Mouse (Mus musculus) heart, embryonic 13.5 days (tissue): ENCODE results near the gene Gm3005. TPM values are rescaled to one million over a fixed set of nuclear protein-coding genes. Genes with fewer than 3 reads are reported as not detected.
"Not testable (repeated sequence)": the region's sequence is repeated elsewhere in the genome, so short reads cannot be mapped to it uniquely, and the experiment has no call there.

Experiments
- ATAC-seq: fragments of 200-750 bp; cut with Nextera tagmentation; 2 replicates; pipeline ENCODE4 v1.8.0; 2017; ENCODE audit warnings: moderate TSS enrichment; ENCODE audit not compliant: insufficient number of reproducible peaks, low FRiP score, low TSS enrichment; ENCODE audit errors: extremely low read depth
- H3K27ac ChIP-seq: fragments of 300-500 bp; sonication (generic); replicated peaks from 2 replicates; pipeline ENCODE4 v1.5.1; 2015; ENCODE audit warnings: moderate library complexity, mild to moderate bottlenecking, inconsistent platforms
- H3K27me3 ChIP-seq: fragments of 300-500 bp; sonication (generic); replicated peaks from 2 replicates; pipeline ENCODE4 v1.6.1; 2015; ENCODE audit warnings: mild to moderate bottlenecking, inconsistent platforms
- H3K36me3 ChIP-seq: fragments of 300-500 bp; sonication (generic); 2 replicates; pipeline ENCODE4 v1.6.1; 2015; ENCODE audit warnings: mild to moderate bottlenecking, inconsistent platforms
- H3K4me1 ChIP-seq: fragments of 300-500 bp; sonication (generic); 2 replicates; pipeline ENCODE4 v1.6.1; 2015; ENCODE audit warnings: inconsistent platforms
- H3K4me2 ChIP-seq: fragments of 300-500 bp; sonication (generic); 2 replicates; pipeline ENCODE4 v1.6.1; 2015; ENCODE audit warnings: inconsistent platforms, mild to moderate bottlenecking, moderate library complexity
- H3K4me3 ChIP-seq: fragments of 300-500 bp; sonication (generic); 2 replicates; pipeline ENCODE4 v1.5.1; 2015; ENCODE audit warnings: moderate library complexity, mild to moderate bottlenecking, inconsistent platforms
- H3K9ac ChIP-seq: fragments of 300-500 bp; sonication (generic); 2 replicates; pipeline ENCODE4 v1.6.1; 2015; ENCODE audit warnings: inconsistent platforms, mild to moderate bottlenecking, moderate library complexity
- H3K9me3 ChIP-seq: fragments of 300-500 bp; sonication (generic); 2 replicates; pipeline ENCODE4 v1.6.1; 2016; ENCODE audit warnings: inconsistent platforms
- WGBS: fragments of 180-500 bp; shearing (Covaris S2); methylation state at CpG from one replicate; pipeline ENCODE4 v1.1.7; 2015; ENCODE audit warnings: mixed read lengths; 5-methylcytosine and 5-hydroxymethylcytosine counted together
- polyA plus RNA-seq: library from polyadenylated mRNA; unstranded; fragments of >200 nt; fragmentation: Nextera tagmentation; extraction: Ambion mirVana; gene quantifications from 2 replicates; pipeline ENCODE4 v1.2.1, GENCODE M21; 2015

The Gm3005 gene
- 14.6 and 15.8 TPM in 2 replicates for polyA plus RNA-seq

DNA sequence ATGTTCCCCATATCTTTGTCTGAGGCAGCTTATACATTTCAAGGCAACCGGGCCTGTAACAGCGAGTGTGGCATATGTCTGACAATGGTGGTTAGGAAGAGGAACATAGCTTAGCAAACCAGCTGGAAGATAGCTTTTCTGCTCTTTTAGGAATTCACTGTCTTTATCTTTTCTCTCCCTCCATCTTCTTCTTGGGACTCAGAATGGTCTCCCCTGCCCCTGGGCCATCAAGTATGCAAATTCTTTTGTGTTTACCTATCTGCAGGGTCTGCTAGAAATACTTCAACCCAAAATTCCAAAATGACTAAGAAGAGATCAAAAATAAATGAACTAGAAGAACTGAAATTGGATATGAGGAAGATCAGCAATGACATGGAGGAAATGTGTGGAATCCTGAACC lies at the start of gene Gm3005:
Gm3005 (plus strand) TSS at position 301 of the 400 bp plus-strand sequence.
- H3K27ac ChIP-seq, H3K4me3 ChIP-seq, H3K4me1 ChIP-seq, H3K36me3 ChIP-seq, ATAC-seq, H3K27me3 ChIP-seq, H3K9me3 ChIP-seq, H3K9ac ChIP-seq, H3K4me2 ChIP-seq: not testable (repeated sequence)
- no CpG with 5 or more reads among the region's 2 CpGs for WGBS

DNA sequence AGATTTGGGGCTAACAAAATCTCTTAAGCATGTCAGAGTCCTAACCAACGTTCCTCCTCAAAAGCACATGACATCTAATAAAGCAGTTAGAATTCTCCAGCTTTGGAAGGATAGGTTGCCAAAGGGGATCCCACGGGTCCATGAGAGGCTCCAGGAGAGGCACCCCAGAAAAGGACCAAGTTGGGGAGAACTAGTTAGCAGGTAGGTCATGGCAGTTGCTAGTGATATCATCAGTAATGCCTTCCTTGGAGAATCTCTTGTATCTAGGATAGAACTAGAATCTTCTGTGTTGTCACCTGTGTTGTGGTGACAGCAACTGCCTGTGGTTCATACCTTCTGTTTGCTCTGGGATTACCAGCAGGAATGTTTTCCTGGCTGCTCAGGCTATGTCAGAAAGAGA lies 33.1 kb upstream of the Gm3005 start, which contains the start of gene Gm10413:
Gm10413 (plus strand) TSS at position 301 of the 400 bp plus-strand sequence.
- H3K9ac ChIP-seq, H3K4me3 ChIP-seq, H3K27me3 ChIP-seq, H3K4me1 ChIP-seq, H3K4me2 ChIP-seq, ATAC-seq, H3K27ac ChIP-seq, H3K36me3 ChIP-seq, H3K9me3 ChIP-seq: not testable (repeated sequence)
- WGBS, result no CpG with 5 or more reads among the region's 2 CpGs

DNA sequence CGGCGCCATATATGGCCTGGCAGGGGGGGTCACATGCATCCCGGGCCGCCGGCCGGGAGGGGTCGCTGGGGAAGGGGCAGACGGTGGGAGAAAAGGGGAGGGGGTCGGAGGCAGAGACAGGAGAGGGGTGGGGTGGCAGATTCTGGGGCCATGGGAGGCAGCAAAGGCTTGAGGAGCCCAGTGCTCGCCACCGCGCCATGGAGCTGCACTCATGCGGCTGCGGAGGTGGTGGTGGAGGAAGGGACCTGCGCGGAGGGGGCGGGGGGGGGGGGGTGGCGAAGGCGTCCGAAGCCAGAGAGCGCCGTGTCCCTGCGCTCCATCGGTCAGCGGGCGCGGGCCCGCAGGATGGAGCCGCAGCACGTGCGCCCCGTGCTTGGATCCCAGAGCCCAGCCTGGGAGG lies 15.6 kb upstream of the Gm3005 start, which contains the start of gene Gm10409:
Gm10409 (plus strand) TSS at position 301 of the 400 bp plus-strand sequence.
- H3K4me2 ChIP-seq, H3K27ac ChIP-seq, H3K9ac ChIP-seq, H3K27me3 ChIP-seq, H3K36me3 ChIP-seq, H3K4me1 ChIP-seq, H3K9me3 ChIP-seq, ATAC-seq, H3K4me3 ChIP-seq: not testable (repeated sequence)
- no CpG with 5 or more reads among the region's 32 CpGs for WGBS

DNA sequence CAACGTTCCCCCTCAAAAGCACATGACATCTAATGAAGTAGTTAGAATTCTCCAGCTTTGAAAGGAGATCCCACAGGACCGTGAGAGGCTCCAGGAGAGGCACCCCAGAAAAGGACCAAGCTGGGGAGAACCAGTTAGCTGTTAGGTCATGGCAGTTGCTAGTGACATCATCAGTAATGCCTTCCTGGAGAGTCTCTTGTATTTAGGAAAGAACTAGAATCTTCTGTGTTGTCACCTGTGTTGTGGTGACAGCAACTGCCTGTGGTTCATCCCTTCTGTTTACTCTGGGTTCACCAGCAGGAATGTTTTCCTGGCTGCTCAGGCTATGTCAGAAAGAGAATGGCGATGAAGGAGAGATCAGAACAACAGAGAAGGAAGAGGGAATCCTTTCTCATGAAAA lies 21.2 kb downstream of the Gm3005 start, which contains the start of gene Gm10408:
Gm10408 (plus strand) TSS at position 301 of the 400 bp plus-strand sequence.
- H3K4me2 ChIP-seq, H3K27ac ChIP-seq, H3K36me3 ChIP-seq, ATAC-seq, H3K9ac ChIP-seq, H3K4me3 ChIP-seq, H3K4me1 ChIP-seq, H3K27me3 ChIP-seq, H3K9me3 ChIP-seq: not testable (repeated sequence)
- no CpG with 5 or more reads among the region's 3 CpGs for WGBS

DNA sequence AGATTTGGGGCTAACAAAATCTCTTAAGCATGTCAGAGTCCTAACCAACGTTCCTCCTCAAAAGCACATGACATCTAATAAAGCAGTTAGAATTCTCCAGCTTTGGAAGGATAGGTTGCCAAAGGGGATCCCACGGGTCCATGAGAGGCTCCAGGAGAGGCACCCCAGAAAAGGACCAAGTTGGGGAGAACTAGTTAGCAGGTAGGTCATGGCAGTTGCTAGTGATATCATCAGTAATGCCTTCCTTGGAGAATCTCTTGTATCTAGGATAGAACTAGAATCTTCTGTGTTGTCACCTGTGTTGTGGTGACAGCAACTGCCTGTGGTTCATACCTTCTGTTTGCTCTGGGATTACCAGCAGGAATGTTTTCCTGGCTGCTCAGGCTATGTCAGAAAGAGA lies 206.3 kb downstream of the Gm3005 start, which contains the start of gene Gm3012:
Gm3012 (plus strand) TSS at position 301 of the 400 bp plus-strand sequence.
- H3K9ac ChIP-seq, H3K4me2 ChIP-seq, ATAC-seq, H3K27me3 ChIP-seq, H3K4me3 ChIP-seq, H3K4me1 ChIP-seq, H3K9me3 ChIP-seq, H3K27ac ChIP-seq, H3K36me3 ChIP-seq: not testable (repeated sequence)
- WGBS, result no CpG with 5 or more reads among the region's 2 CpGs

Other genes with a start within 250 kb of the Gm3005 start
- not detected in 2 replicates for gene Gm5795, start 239.8 kb upstream of the Gm3005 start, polyA plus RNA-seq
- 32.7 and 39.3 TPM in 2 replicates for gene D830030K20Rik, start 219.6 kb upstream of the Gm3005 start, polyA plus RNA-seq
- not detected in 2 replicates for gene Gm2956, start 95.5 kb upstream of the Gm3005 start, polyA plus RNA-seq
- not detected in 2 replicates for gene Gm10413, start 33.0 kb upstream of the Gm3005 start, polyA plus RNA-seq
- gene Gm10409, start 15.5 kb upstream of the Gm3005 start, polyA plus RNA-seq, result 7.0 and 7.8 TPM in 2 replicates
- gene Gm10408, start 21.3 kb downstream of the Gm3005 start, polyA plus RNA-seq, result not detected in 2 replicates
- not detected in 2 replicates for gene Gm3012, start 206.4 kb downstream of the Gm3005 start, polyA plus RNA-seq
- 7.0 and 7.8 TPM in 2 replicates for gene Gm3020, start 223.9 kb downstream of the Gm3005 start, polyA plus RNA-seq